Mouse (Mus musculus) olfactory bulb, adult 2 months (tissue): Measurements from ENCODE around the gene St7. TPM values are rescaled to one million over a fixed set of nuclear protein-coding genes. Genes with fewer than 3 reads are reported as not detected.
A peak's percentile ranks its signal among the peaks of the same experiment; 100 is the strongest.

ENCODE experiments used
- H3K27ac ChIP-seq: fragments of 200-500 bp; 2 replicates; pipeline ENCODE4 v1.5.1; 2012; ENCODE audit warnings: low read depth, low read length; ENCODE audit not compliant: insufficient read depth
- H3K4me1 ChIP-seq: fragments of 200-500 bp; 2 replicates; pipeline ENCODE4 v1.6.1; 2012; ENCODE audit warnings: low read length; ENCODE audit not compliant: control insufficient read depth, insufficient read depth
- H3K4me3 ChIP-seq: fragments of 200-500 bp; 2 replicates; pipeline ENCODE4 v1.5.1; 2012; ENCODE audit warnings: mild to moderate bottlenecking, low read depth, low read length, moderate library complexity; ENCODE audit not compliant: insufficient read depth
- CTCF ChIP-seq: fragments of 200-500 bp; IDR thresholded peaks from 2 replicates; pipeline ENCODE4 v1.5.1; 2012; ENCODE audit warnings: low read depth, mild to moderate bottlenecking, low read length, moderate library complexity; ENCODE audit not compliant: insufficient read depth
- POLR2A ChIP-seq: fragments of 200-500 bp; IDR thresholded peaks from 2 replicates; pipeline ENCODE4 v1.6.1; 2012; ENCODE audit warnings: mild to moderate bottlenecking, low read depth, low read length, moderate library complexity; ENCODE audit not compliant: insufficient read depth
- WGBS: fragments of 180-500 bp; shearing (Covaris S2); methylation state at CpG from one replicate; pipeline ENCODE4 v1.1.7; 2018; 5-methylcytosine and 5-hydroxymethylcytosine counted together
- polyA plus RNA-seq: library from polyadenylated mRNA; stranded (reverse); fragments of >200 nt; gene quantifications from 2 replicates; pipeline ENCODE4 v1.2.4, GENCODE M21; 2012; ENCODE audit warnings: low replicate concordance; ENCODE audit not compliant: missing spikeins, insufficient read depth, insufficient read length

Gene St7
- polyA plus RNA-seq, 1 experiment: not detected

- 8% methylated on average over 1 of the region's 1 CpGs for WGBS
- TF ChIP-seq POLR2A: no peak
These were observed 97.5 kb downstream of the St7 start for GRCm38 (mm10) chr6:17790251-17790650.

GRCm38 (mm10) chr6:17793471-17793870 lies 100.7 kb downstream of the St7 start:
- TF ChIP-seq POLR2A (no peak), CTCF (no peak)
- 39% methylated on average over 3 of the region's 3 CpGs for WGBS
- Histone ChIP-seq H3K4me1 (peaks cover 4% of the 10 kb centered on the region), H3K4me3 (no peak overlapping the region), H3K27ac (peak overlapping the region; percentile 25; the same call in 1 of the 2 replicates)

More at GRCm38 (mm10) chr6:17790251-17790650, 97.5 kb downstream of the St7 start:
- Histone ChIP-seq H3K4me3 (no peak overlapping the region), H3K27ac (0 out of 2 replicates have a peak overlapping the region, but pooled peaks have one; percentile 12), H3K4me1 (peaks cover 4% of the 10 kb centered on the region)

- Histone ChIP-seq H3K27ac (no peak overlapping the region), H3K4me1 (peaks cover 4% of the 10 kb centered on the region), H3K4me3 (no peak overlapping the region)
- no peak for TF ChIP-seq POLR2A
- no peak for TF ChIP-seq CTCF
- 38% methylated on average over 5 of the region's 5 CpGs for WGBS
These were observed 104.6 kb downstream of the St7 start for GRCm38 (mm10) chr6:17797271-17797713.

- no peak overlapping the region for H3K4me3 ChIP-seq
- no peak overlapping the region for H3K27ac ChIP-seq
- TF ChIP-seq CTCF: no peak
- no peak for TF ChIP-seq POLR2A
- WGBS: 86% methylated on average over 5 of the region's 5 CpGs
- no peaks in the 10 kb centered on the region for H3K4me1 ChIP-seq
These were observed 108.0 kb downstream of the St7 start for GRCm38 (mm10) chr6:17800694-17801093.

GRCm38 (mm10) chr6:17804468-17804867 lies 111.7 kb downstream of the St7 start:
- Histone ChIP-seq H3K4me3 (no peak overlapping the region), H3K4me1 (peaks cover 2% of the 10 kb centered on the region; the same call in 1 of the 2 replicates), H3K27ac (no peak overlapping the region)
- WGBS: 55% methylated on average over 3 of the region's 3 CpGs
- TF ChIP-seq POLR2A (no peak), CTCF (no peak)

GRCm38 (mm10) chr6:17806569-17806968 lies 113.8 kb downstream of the St7 start:
- Histone ChIP-seq H3K4me3 (no peak overlapping the region), H3K27ac (no peak overlapping the region), H3K4me1 (peaks cover 2% of the 10 kb centered on the region; the same call in 1 of the 2 replicates)
- 45% methylated on average over 4 of the region's 4 CpGs for WGBS
- TF ChIP-seq POLR2A: no peak
- TF ChIP-seq CTCF: no peak

- Histone ChIP-seq H3K4me3 (no peak overlapping the region), H3K27ac (no peak overlapping the region), H3K4me1 (peaks cover 2% of the 10 kb centered on the region; the same call in 1 of the 2 replicates)
- TF ChIP-seq POLR2A: no peak
- no peak for TF ChIP-seq CTCF
- WGBS: 83% methylated on average over 2 of the region's 2 CpGs
These were observed 118.3 kb downstream of the St7 start for GRCm38 (mm10) chr6:17811063-17811462.

GRCm38 (mm10) chr6:17811531-17811930 lies 118.8 kb downstream of the St7 start:
- TF ChIP-seq CTCF (no peak), POLR2A (no peak)
- peaks cover 2% of the 10 kb centered on the region; the same call in 1 of the 2 replicates for H3K4me1 ChIP-seq
- no peak overlapping the region for H3K4me3 ChIP-seq

GRCm38 (mm10) chr6:17814074-17814649 lies 121.4 kb downstream of the St7 start:
- Histone ChIP-seq H3K4me3 (no peak overlapping the region), H3K27ac (no peak overlapping the region), H3K4me1 (peaks cover 4% of the 10 kb centered on the region; the same call in 1 of the 2 replicates)
- TF ChIP-seq POLR2A: no peak
- TF ChIP-seq CTCF: no peak
- 47% methylated on average over 2 of the region's 2 CpGs for WGBS

More at GRCm38 (mm10) chr6:17811531-17811930, 118.8 kb downstream of the St7 start:
- H3K27ac ChIP-seq: no peak overlapping the region

GRCm38 (mm10) chr6:17816865-17817435 lies 124.2 kb downstream of the St7 start:
- H3K4me1 ChIP-seq: peaks cover 4% of the 10 kb centered on the region; the same call in 1 of the 2 replicates
- H3K4me3 ChIP-seq: no peak overlapping the region
- TF ChIP-seq POLR2A (no peak), CTCF (no peak)
- WGBS: 12% methylated on average over 3 of the region's 3 CpGs
- no peak overlapping the region; the same call in 1 of the 2 replicates for H3K27ac ChIP-seq
